Mouse (Mus musculus) adipocyte (in vitro differentiated cells): Measurements from ENCODE around the gene Lingo2.
A peak's percentile ranks its signal among the peaks of the same experiment; 100 is the strongest.
"Not testable (repeated sequence)": the region's sequence is repeated elsewhere in the genome, so short reads cannot be mapped to it uniquely, and the experiment has no call there.

ENCODE experiments used
- DNase-seq: peaks from one replicate; pipeline ENCODE4 v3.0.0-alpha.2; 2016; ENCODE audit warnings: low spot score

Gene Lingo2

DNA sequence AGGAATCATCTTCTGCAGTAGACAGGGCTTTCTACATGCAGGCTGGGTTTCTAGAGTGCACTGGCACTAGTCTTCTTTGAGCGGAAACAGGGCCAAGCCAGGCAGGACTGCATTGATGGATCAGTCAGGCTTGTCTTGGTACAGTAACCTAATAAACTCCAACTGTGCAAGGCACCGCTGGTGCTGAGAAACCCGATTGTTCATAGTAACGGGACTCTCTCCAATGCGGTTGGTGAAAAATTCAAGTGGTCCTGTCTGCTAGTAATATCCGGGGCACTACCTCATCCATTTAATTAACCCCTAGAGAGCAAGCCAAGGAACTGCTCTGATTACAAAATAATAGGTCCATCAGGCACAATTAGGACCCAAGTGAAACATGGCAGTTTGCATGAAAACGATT, 1106.4 kb downstream of the Lingo2 start:
- no peak for DNase-seq

DNA sequence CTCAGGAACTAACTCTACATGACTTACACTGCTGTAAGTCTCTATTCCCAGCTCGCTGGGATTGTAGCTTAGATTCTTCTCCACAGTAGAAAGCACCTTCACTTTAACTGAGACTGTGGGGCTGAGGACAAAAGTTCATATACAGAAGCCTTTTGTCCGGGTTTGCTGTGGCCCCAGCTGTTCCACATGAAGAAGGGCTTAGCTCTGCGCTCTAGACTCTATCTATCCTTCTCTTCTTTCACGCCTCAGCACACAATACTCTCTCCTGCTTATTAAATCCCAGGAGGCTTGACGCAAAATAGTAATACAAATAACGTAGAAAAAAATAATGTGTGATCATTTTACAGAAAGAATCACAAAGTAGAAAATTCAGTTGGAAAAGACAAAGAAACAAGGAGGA, 1107.0 kb downstream of the Lingo2 start:
- DNase-seq, result no peak

DNA sequence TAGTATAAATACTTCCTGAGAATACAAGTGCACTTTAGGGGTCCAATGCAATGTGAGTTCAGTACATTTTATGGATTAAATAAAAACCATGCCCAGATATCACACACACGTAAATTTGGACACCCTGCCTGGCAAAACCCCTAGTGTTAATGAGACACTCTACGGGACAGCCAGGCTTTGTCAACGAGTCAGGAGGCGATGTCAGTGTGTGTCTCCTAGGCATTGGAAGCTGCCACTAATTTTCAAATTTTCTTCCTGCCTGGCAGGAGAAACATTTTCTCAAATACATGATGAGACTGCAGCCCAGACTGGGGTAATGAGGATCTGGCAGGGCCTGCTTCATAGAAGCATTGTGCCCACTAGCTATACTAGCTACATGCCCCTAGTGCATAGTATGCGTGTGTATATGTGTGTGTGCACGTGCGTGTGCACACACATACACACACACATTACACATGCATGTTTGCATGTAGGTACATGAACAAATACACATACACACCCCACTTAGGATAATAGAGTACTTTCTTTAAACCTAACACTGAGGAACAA, 1128.2 kb downstream of the Lingo2 start:
- no peak for DNase-seq

DNA sequence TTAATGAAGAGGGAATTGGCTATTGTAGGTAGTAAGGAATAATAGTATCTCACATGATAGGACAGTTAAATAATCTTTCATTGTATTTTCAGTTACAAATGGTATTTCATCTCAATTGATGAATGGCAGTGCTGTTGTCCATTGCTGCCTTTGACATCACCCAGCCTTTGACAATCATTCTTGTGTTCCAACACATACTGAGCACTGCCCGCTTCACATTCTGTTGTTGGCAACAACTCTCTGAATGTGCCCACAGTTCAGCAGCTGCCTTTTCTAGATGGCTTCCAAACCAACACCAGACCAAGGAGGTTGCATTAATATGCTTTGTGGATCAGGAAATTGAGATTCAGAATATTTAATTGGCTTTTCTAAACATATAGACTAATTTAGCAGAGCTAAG, 1130.8 kb downstream of the Lingo2 start:
- DNase-seq, result no peak

DNA sequence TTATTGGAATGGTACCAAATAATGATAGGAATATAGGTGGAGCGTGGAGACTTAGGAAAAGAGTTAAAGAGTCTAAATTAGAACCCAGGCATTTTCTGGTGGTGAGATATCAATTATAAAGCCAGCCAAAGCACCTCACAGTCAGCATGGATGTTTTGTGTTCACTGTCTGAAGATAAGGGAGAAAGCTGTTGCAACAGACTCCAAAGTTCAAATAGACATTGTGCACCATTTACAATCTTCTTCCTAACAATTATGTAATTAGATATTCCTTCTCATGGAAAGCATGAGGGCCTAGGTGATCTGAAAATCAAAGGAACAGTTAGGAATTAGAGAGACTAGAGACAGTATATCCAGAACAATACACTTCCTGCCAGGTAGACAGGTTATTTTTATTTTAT, 1136.8 kb downstream of the Lingo2 start:
- DNase-seq, result no peak

DNA sequence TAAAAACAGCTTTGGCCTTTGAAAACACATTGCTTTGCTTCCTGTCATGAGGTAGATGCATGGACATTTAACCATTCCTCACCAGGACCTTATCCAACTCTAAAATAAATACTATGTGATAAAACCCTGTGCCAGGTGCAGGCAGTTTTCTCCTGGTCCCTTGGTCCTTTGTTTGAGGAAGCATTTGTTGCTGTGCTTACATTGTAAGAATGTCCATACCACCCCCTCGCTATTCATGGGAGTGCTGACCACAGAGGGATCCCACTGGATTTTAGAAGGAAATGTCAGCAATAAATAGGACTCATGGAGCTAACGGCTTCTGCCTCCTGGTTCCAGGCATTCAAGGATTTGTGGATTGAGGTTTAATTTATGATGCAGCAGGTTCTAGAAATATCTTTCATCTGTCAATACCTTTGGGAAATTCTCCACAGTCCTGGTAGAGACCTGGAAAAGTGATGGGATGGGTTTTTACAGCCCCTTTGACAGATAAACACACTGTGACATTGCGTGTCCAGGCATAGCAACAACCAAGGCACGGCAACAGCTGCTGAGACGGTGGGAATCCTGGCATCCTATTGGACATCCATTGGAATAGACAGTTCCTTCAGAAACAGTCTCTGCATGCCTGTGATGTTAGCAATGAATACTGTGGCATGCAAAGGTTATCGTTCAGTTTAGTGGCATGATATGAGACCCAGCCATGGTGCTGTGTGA, 1143.9 kb downstream of the Lingo2 start:
- no peak for DNase-seq

DNA sequence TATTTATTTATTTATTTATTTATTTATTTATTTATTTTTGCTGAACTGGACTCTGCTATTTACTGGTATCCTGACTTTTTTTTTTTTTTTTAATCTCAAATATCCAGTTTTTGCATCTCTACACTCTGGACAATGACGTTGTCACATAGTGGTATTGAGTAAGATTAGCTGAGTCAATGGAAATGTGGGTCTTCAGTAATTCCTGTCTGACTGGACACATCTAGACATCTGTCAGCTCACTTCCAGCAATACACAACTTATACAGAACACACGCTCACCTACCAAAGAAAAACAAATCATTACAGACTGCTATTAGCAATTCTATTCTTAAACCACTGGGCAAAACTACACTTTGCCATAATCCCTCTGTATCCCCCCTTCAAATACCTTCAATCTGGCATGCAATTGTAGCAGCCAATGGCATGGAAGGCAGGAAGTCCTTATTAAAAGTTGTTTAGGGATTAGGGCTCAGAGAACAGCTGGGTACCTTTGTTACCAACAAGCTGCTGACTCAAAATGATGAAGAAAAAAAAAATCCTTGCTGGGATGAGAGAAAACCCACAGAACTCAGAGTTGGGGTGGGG, 1144.6 kb downstream of the Lingo2 start:
- no peak for DNase-seq

DNA sequence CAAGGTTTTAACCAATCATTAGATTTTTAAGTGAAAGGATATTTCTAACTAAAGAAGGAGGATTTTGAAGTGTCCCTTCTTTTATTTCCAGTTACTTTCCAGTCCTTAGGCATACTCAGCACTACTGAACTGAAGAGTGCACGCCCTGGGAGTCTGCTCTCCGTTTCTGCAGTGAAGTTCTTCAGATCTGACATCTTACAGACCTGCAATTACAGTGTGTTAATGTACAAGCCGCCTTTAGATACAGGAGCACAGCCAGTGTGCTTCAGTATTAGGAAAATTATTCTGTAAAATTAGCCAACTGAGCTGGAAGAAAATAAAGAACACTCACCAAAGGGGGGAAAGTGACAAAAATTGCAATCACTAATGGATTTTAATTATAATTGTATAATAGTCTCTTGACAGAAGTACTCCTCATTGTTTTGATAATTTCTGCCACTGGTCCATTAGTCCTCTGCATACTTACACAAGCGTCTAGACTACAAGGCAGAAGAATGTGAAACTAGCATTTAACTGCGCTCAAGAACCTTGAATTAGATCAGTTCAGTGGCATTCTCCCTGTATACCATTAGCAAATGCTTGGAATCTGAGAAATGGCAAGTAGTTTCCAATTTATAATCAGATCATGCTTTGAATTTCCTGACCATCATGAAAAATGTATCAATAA, 1167.2 kb downstream of the Lingo2 start:
- no peak for DNase-seq

DNA sequence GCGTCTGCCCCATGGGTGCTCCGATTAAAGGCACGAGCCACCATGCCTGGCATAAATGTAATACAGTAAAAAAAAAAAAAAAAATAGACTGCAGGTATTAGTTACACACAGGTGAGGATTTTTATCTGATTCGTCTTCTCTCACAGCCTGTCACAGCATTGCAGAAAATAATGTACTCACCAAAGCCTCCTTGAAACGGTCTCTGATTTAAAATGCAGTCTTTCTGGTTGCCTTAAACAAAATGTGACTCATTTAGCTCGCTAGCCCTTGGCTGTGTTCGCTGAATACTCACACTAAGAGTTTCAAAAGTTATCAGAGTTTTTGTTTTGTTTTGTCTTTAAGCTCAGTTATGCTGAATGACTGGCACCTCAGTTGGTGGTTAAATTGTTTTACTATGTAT, 1180.7 kb downstream of the Lingo2 start:
- DNase-seq, result no peak

DNA sequence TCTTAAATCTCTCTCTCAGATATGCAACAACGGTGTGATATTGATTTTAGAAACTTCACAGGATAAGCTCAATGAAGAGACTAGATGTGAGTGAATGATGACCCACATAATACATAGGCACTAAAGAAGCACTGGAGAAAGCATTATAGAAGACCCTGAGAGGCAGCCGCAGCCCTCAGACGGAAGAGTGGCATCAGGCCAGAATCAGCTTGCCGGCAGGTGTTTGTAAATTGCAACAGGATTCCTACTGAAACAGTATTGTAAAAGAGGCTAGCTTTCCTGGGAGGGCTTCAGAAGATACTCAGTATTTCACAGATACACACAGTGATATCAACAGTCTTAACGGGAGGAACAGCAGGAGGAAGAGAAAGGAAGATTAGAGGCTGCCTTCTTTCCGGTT, 1184.6 kb downstream of the Lingo2 start:
- DNase-seq, result no peak

DNA sequence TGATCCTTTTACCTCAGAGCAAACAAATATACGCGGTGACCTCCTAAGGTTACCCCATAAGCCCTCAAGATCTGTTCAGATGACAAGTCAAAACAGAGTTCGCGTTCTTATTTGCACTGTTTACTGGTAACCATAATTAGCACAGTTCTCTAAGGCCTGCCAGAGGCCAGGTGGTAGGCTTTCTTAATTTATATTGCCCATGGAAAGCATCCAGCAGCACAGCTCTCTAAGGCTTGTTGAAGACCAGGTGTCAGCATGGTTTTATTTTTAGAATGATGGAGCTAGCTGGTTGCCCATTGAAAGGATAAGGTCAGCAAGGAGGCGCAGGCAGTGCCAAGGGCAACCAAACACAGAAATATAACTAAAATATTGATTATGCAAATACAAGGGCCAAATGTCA, 1190.4 kb downstream of the Lingo2 start:
- no peak for DNase-seq

DNA sequence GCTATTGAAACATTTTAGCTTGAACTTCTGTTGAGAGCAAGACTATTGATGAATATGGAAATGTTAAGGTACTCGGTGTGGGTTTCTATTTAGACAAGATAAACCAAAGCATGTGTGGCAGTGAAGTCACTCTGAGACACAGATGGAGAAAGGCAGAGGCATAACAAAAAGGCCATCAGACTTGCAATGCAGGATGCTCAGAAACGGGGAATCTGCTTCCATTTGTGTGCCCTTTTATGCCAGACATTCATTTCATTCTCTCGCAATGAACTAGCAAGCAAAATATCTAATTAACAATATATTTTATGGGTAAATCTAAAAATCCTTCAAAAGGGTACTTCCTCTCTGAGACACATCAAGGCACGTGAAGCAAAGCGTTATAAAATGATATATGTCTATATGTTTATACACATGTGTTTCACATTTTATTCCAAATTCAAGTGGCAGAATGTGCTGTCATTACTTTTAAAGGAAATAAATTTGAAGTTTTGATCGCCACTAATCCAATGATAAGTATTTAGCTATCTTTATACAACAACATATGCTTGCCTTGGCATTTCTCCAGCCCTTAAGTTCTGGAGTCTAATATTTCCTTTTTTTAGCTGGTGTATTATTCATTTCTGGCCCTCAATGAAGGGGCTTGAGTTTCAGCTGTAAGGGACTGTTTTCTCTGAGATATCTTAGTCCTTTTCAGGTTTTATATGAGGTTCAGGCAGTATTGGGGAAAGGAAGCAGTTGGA, 1199.3 kb downstream of the Lingo2 start:
- DNase-seq, result no peak

DNA sequence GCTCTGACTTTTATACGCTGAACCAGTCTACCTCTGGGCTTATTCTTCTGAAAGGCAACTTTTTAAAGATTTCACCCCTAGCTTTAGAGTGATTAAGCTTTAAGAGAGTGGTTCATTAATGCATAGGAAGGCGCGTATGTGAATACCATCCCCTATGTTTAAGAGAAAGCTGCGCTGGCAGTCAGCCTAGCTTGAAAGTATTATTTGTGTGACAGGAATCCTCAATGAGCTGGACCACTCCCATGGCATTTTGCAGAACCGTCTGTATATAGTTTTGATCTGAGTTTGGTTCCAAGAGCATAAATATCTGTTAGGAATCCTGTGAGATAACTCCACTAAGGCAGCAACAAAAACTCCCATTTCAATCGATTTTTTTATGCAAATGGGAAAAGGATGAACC, 1204.9 kb downstream of the Lingo2 start:
- no peak for DNase-seq

DNA sequence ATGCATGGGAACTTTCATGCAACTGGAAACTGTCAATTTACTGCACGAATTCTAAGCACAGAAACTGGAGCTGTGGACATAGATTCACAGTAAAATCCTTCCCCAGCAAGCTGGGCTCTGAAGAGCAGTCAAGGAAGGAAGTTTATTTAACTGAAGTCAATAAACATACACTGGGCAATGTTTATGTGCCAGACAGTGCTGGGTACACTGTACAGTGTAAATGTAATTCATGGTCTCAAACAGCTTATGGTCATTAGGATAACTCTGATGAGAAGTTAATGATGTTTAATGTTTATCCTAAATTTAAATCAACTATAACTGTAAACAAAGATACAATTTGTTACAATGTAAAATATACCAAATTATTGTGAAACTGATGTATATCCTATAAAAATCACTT, 1226.8 kb downstream of the Lingo2 start:
- DNase-seq, result no peak

DNA sequence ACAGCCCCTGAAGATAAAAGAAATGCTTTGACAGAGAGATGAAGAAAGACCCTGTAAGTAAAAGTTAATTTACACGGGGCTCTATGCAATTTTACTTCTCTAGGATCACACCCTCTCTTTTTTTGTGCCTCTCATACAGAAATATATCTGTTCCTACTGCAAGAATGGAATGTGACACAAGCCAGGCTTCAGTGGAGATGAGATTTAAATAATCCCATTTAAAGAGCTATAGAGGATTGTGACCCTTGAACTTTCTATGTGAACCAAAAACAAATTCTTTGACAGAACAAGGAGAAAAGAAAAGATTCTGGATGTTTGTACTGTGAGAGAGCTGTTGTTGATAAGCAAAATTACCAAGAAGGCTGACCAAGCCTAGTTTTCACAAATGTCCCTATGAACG, 1247.4 kb downstream of the Lingo2 start:
- DNase-seq, result no peak

DNA sequence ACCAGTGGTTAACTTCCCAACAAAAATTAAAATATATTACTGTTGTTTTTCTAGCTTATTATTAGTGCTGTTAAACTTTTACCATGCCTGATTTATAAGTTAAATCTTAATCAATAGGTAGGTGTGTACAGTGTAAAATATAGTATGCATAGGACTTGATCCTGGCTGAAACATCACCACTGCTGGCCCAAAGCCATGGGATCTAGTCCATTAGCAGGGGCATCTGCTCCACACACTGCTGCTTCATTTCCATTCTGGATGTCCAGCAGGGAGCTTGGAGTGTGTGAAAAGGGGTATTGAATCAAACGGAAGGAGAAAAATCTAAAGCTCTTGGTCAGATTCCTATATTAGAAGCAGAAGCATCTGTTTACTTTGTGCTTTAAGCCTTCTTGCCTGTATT, 1248.9 kb downstream of the Lingo2 start:
- no peak for DNase-seq

DNA sequence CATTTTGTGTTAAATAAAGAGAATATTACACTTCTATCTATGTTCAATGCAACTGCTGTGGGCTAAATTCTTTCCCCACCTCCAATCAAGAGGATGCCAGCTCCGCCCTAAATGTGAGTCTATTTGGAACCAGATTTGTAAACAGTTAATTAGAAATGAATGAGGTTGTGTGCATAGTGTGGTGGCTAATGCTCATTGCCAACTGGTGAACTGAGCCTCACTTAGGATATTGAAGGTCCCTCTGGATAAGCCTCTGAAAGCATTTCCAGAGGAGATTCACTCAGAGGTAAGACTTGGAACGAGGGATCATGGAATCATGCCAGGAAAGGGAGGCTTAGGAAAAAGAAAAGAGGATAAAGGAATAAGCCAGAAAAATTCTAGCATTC, 1256.4 kb downstream of the Lingo2 start:
- no peak for DNase-seq

DNA sequence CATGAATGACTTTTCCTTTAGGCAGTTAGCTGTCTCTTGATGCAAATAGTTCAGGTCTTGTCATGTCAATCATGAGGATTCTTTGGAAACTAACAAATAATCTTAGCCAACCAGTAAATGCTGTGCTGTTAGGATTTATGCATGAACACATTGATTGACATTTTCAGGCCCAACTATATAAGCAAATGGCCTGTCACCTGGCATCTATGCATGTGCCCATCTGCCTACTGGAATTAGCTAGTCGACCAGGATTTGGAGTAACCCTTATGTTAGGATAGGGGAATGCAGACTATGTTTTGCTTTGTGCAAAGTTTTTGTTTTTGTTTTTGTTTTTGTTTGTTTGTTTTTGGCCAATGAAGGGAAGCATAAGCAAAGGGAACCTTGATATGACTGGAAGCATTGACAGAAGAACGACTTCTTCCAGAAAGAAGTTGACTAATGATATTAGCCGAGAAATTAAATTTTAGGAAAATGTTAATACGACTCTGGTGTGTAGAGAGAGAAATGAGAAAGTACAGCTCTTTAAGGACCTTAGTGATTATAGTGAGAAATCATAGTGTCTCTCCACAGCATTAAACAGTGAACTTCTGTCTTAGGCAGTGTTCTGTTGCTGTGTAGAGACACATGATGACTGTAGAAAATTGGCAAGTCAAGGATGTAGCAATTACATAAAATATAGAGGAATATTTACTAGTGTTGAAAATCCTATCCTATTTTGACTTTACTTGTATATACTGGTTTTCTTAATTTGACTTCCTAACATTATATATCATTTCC, 1257.0 kb downstream of the Lingo2 start:
- no peak for DNase-seq

DNA sequence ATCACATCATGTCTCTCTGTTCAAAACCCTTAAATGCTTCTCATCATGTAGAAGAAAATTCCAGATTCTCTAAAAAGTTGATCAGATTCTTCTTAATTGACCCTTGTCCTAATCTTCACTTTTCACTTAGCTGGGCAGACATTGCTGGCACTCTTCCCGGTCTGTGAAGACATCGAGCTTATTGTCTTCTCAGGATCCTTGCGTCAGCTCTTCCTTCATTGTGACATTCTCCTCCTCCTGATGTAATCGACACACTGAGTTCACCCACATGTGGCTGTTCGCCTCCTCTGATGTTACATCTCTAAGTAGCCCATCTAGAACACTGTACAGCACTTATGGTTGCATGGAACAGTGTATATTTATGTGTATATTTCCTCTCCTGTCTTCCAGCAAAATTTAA, 1261.0 kb downstream of the Lingo2 start:
- DNase-seq, result peak; percentile 53

DNA sequence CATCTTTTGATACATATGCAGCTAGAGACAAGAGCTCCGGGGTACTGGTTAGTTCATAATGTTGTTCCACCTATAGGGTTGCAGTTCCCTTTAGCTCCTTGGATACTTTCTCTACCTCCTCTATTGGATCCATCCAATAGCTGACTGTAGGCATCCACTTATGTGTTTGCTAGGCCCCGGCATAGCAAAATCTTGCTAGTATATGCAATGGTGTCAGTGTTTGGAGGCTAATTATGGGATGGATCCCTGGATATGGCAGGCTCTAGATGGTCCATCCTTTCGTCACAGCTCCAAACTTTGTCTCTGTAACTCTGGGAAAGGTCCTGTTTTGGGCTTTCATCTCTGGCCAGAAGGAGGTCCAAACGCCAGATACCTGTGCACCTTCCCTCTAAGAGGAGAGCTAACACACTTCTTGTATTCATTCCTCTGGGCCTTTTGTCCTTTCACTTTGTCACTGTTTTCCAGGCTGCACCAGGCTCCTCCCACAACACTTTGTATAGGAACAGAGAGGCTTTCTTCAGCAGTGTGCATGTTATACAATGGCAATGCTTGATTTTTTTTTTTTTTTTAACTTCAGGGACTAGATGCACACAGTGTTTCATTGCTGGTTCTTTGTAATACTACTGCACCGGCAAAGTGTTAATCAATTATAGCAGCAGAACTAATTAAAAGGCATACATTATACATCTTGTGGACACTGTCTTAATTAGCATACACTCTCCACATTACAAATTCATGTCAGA, 1262.9 kb downstream of the Lingo2 start:
- not testable (repeated sequence) for DNase-seq
